In the genomic region with DNA sequence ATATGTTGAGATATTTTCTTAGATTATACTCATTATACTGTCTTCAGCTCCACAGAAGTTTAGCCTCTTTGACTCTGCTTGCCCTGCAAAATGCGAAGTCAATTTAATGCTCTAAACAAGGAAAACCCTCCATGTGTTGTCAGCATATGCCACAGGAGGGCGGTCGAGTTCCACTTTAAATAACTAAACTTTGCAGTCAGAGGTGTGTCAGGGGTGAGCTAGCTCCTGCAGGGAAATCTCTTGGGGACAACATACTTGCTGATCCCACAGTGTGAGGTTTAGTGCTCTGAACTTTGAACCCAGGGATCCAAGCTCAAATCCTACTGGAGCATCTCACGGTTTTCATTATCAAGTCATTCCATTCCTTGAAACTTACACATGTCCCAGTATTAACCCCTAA, we compare ENCODE assay signal across 11 mouse cellular contexts. TPM values are rescaled to one million over a fixed set of nuclear protein-coding genes. Genes with fewer than 3 reads are reported as not detected.
A peak's percentile ranks its signal among the peaks of the same experiment; 100 is the strongest.
DNase-seq lines count a peak whose midpoint lies in the region; ATAC-seq and TF ChIP-seq lines count a peak whose summit lies in the region.
"Not testable (repeated sequence)": the region's sequence is repeated elsewhere in the genome, so short reads cannot be mapped to it uniquely, and the experiment has no call there.
"Had no signal": no experiment of that assay in that cellular context is flagged by ENCODE, and none has a peak within 500 bp of the region (broad histone marks: within the 10 kb centered on the region; RNA-seq: fewer than 3 reads in every experiment).

No protein-coding gene starts in this region.

- H3K4me2 ChIP-seq in embryonic facial prominence, embryonic 11.5 days (ENCODE audit: low read depth, low read length); forebrain, embryonic 15.5 days (replicated peaks); intestine, embryonic 15.5 days (replicated peaks); limb, embryonic 14.5 days (replicated peaks; ENCODE audit: low read depth, low read length, severe bottlenecking); lung, embryonic 16.5 days (ENCODE audit: low read depth, low read length); midbrain, embryonic 16.5 days (ENCODE audit: low read length); stomach, embryonic 15.5 days: not testable (repeated sequence)

- peak; percentile 77 for ATAC-seq in embryonic facial prominence, embryonic 11.5 days (replicated peaks; ENCODE audit: insufficient number of reproducible peaks, low FRiP score, low TSS enrichment, low read depth)
- ATAC-seq in forebrain, embryonic 15.5 days (replicated peaks), result peak; percentile 78
- ATAC-seq in hematopoietic stem cell, adult 5-6 weeks (replicated peaks in 1 of 2; ENCODE audit: insufficient read depth in 1 of 2, low FRiP score in 2 of 2, low TSS enrichment in 1 of 2, low read depth in 1 of 2, poor library complexity in 2 of 2, severe bottlenecking in 2 of 2), result peak; percentile 90 to 97
- ATAC-seq in intestine, embryonic 15.5 days, result peak; percentile 87
- ATAC-seq in limb, embryonic 14.5 days (ENCODE audit: low FRiP score, low read depth), result peak; percentile 78
- peak; percentile 79 for ATAC-seq in lung, embryonic 16.5 days (ENCODE audit: low read depth)
- peak; percentile 77 for ATAC-seq in midbrain, embryonic 16.5 days
- peak; percentile 58 for ATAC-seq in stomach, embryonic 15.5 days (ENCODE audit: insufficient read depth, low FRiP score, low read depth)

- not testable (repeated sequence) for TF ChIP-seq POLR2A in limb, embryonic 14.5 days (IDR thresholded peaks at IDR 0.05; ENCODE audit: borderline replicate concordance, extremely low read depth, insufficient read depth, insufficient read length)

- not testable (repeated sequence) for H3K9me3 ChIP-seq in embryonic facial prominence, embryonic 11.5 days (replicated peaks; ENCODE audit: control insufficient read depth, low read length); forebrain, embryonic 15.5 days; intestine, embryonic 15.5 days; limb, embryonic 14.5 days (ENCODE audit: control insufficient read depth, low read length); lung, embryonic 16.5 days (ENCODE audit: control insufficient read depth, low read length); midbrain, embryonic 16.5 days (replicated peaks; ENCODE audit: control insufficient read depth, low read length, poor library complexity, severe bottlenecking); stomach, embryonic 15.5 days

- H3K4me3 ChIP-seq in embryonic facial prominence, embryonic 11.5 days (ENCODE audit: low read depth, low read length); forebrain, embryonic 15.5 days; intestine, embryonic 15.5 days (replicated peaks); limb, embryonic 14.5 days (replicated peaks; ENCODE audit: low read length); lung, embryonic 16.5 days (ENCODE audit: low read length); midbrain, embryonic 16.5 days (ENCODE audit: low read depth, low read length); stomach, embryonic 15.5 days (replicated peaks): not testable (repeated sequence)

- WGBS in embryonic facial prominence, embryonic 11.5 days, result no CpG with 5 or more reads among the region's 4 CpGs
- WGBS in forebrain, embryonic 15.5 days, result no CpG with 5 or more reads among the region's 4 CpGs
- no CpG with 5 or more reads among the region's 4 CpGs for WGBS in intestine, embryonic 15.5 days
- no CpG with 5 or more reads among the region's 4 CpGs for WGBS in limb, embryonic 14.5 days
- no CpG with 5 or more reads among the region's 4 CpGs for WGBS in lung, embryonic 16.5 days
- no CpG with 5 or more reads among the region's 4 CpGs for WGBS in midbrain, embryonic 16.5 days
- no CpG with 5 or more reads among the region's 4 CpGs for whole genome bisulfite sequencing in stomach, embryonic 15.5 days

- H3K27ac ChIP-seq in embryonic facial prominence, embryonic 11.5 days (replicated peaks; ENCODE audit: low read depth, low read length); forebrain, embryonic 15.5 days (replicated peaks); intestine, embryonic 15.5 days; limb, embryonic 14.5 days (replicated peaks; ENCODE audit: low read depth, low read length); lung, embryonic 16.5 days (ENCODE audit: low read length); midbrain, embryonic 16.5 days (ENCODE audit: low read length); stomach, embryonic 15.5 days: not testable (repeated sequence)

- H3K4me1 ChIP-seq in embryonic facial prominence, embryonic 11.5 days (ENCODE audit: control insufficient read depth, insufficient read depth, low read length); forebrain, embryonic 15.5 days; intestine, embryonic 15.5 days (replicated peaks); limb, embryonic 14.5 days (ENCODE audit: control insufficient read depth, insufficient read depth, low read length); lung, embryonic 16.5 days (replicated peaks; ENCODE audit: control insufficient read depth, insufficient read depth, low read length); midbrain, embryonic 16.5 days (ENCODE audit: control insufficient read depth, insufficient read depth, low read length); stomach, embryonic 15.5 days: not testable (repeated sequence)

- H3K36me3 ChIP-seq in embryonic facial prominence, embryonic 11.5 days (replicated peaks; ENCODE audit: control insufficient read depth, insufficient read depth, low read depth, low read length); forebrain, embryonic 15.5 days; intestine, embryonic 15.5 days; limb, embryonic 14.5 days (ENCODE audit: control insufficient read depth, insufficient read depth, low read length); lung, embryonic 16.5 days (ENCODE audit: control insufficient read depth, insufficient read depth, low read length); midbrain, embryonic 16.5 days (ENCODE audit: control insufficient read depth, insufficient read depth, low read length); stomach, embryonic 15.5 days: not testable (repeated sequence)

- DNase-seq in embryonic facial prominence, embryonic 11.5 days (ENCODE audit: low spot score); limb, embryonic 14.5 days (ENCODE audit: low spot score): not testable (repeated sequence)

- not testable (repeated sequence) for H3K9ac ChIP-seq in embryonic facial prominence, embryonic 11.5 days (replicated peaks; ENCODE audit: low read length); forebrain, embryonic 15.5 days (replicated peaks); intestine, embryonic 15.5 days; limb, embryonic 14.5 days (ENCODE audit: low read depth, low read length, severe bottlenecking); lung, embryonic 16.5 days (ENCODE audit: low read length); midbrain, embryonic 16.5 days (ENCODE audit: low read depth, low read length); stomach, embryonic 15.5 days

- not testable (repeated sequence) for H3K27me3 ChIP-seq in embryonic facial prominence, embryonic 11.5 days (ENCODE audit: control insufficient read depth, insufficient read depth, low read length); forebrain, embryonic 15.5 days; intestine, embryonic 15.5 days (replicated peaks); limb, embryonic 14.5 days (ENCODE audit: control insufficient read depth, insufficient read depth, low read length); lung, embryonic 16.5 days (ENCODE audit: control insufficient read depth, insufficient read depth, low read depth, low read length); midbrain, embryonic 16.5 days (ENCODE audit: control insufficient read depth, insufficient read depth, low read depth, low read length); stomach, embryonic 15.5 days (replicated peaks)

RNA-seq across cellular contexts. Expression of gene Hist1h2br, which starts 7.0 kb away (rescaled TPM):
- polyA plus RNA-seq in embryonic facial prominence, embryonic 11.5 days (2014; fragmentation: Nextera tagmentation; extraction: Ambion mirVana), result 23.1 and 25.1 TPM in 2 replicates
- 11.5 and 15.4 TPM in 2 replicates for polyA plus RNA-seq in forebrain, embryonic 15.5 days (2015; fragmentation: Nextera tagmentation; extraction: Ambion mirVana)
- total RNA-seq in hematopoietic stem cell, adult 5-6 weeks (2017), result 126 and 348 TPM in 2 replicates
- 15.0 and 16.4 TPM in 2 replicates for polyA plus RNA-seq in intestine, embryonic 15.5 days (2015; fragmentation: Nextera tagmentation; extraction: Ambion mirVana)
- polyA plus RNA-seq in limb, embryonic 14.5 days (2012; rRNA removed), result 7.1 and 24.1 TPM in 2 replicates
- 19.2 and 25.2 TPM in 2 replicates for polyA plus RNA-seq in limb, embryonic 14.5 days (2014; fragmentation: Nextera tagmentation; extraction: Ambion mirVana)
- 26.3 and 29.0 TPM in 2 replicates for polyA plus RNA-seq in lung, embryonic 16.5 days (2015; fragmentation: Nextera tagmentation; extraction: Ambion mirVana)
- 2.9 and 3.5 TPM in 2 replicates for polyA plus RNA-seq in midbrain, embryonic 16.5 days (2015; fragmentation: Nextera tagmentation; extraction: Ambion mirVana)
- polyA plus RNA-seq in stomach, embryonic 15.5 days (2015; fragmentation: Nextera tagmentation; extraction: Ambion mirVana), result 19.8 and 19.9 TPM in 2 replicates

RNA-seq across cellular contexts. Expression of gene Hist1h2ap, which starts 7.2 kb away (rescaled TPM):
- polyA plus RNA-seq in embryonic facial prominence, embryonic 11.5 days (2014; fragmentation: Nextera tagmentation; extraction: Ambion mirVana), result 5,875 and 5,942 TPM in 2 replicates
- polyA plus RNA-seq in forebrain, embryonic 15.5 days (2015; fragmentation: Nextera tagmentation; extraction: Ambion mirVana), result 1,855 and 2,360 TPM in 2 replicates
- total RNA-seq in hematopoietic stem cell, adult 5-6 weeks (2017), result 2,322 and 2,497 TPM in 2 replicates
- 2,704 and 3,243 TPM in 2 replicates for polyA plus RNA-seq in intestine, embryonic 15.5 days (2015; fragmentation: Nextera tagmentation; extraction: Ambion mirVana)
- polyA plus RNA-seq in limb, embryonic 14.5 days (2012; rRNA removed), result 60.6 and 133 TPM in 2 replicates
- polyA plus RNA-seq in limb, embryonic 14.5 days (2014; fragmentation: Nextera tagmentation; extraction: Ambion mirVana), result 3,378 and 3,605 TPM in 2 replicates
- polyA plus RNA-seq in lung, embryonic 16.5 days (2015; fragmentation: Nextera tagmentation; extraction: Ambion mirVana), result 3,144 and 3,910 TPM in 2 replicates
- 276 and 359 TPM in 2 replicates for polyA plus RNA-seq in midbrain, embryonic 16.5 days (2015; fragmentation: Nextera tagmentation; extraction: Ambion mirVana)
- polyA plus RNA-seq in stomach, embryonic 15.5 days (2015; fragmentation: Nextera tagmentation; extraction: Ambion mirVana), result 2,912 and 3,763 TPM in 2 replicates

RNA-seq across cellular contexts. Expression of gene Hist1h4n, which starts 8.5 kb away (rescaled TPM):
- polyA plus RNA-seq in embryonic facial prominence, embryonic 11.5 days (2014; fragmentation: Nextera tagmentation; extraction: Ambion mirVana), result 13.9 and 16.6 TPM in 2 replicates
- polyA plus RNA-seq in forebrain, embryonic 15.5 days (2015; fragmentation: Nextera tagmentation; extraction: Ambion mirVana), result 6.1 and 9.4 TPM in 2 replicates
- 608 and 1,167 TPM in 2 replicates for total RNA-seq in hematopoietic stem cell, adult 5-6 weeks (2017)
- polyA plus RNA-seq in intestine, embryonic 15.5 days (2015; fragmentation: Nextera tagmentation; extraction: Ambion mirVana), result 12.0 and 15.9 TPM in 2 replicates
- polyA plus RNA-seq in limb, embryonic 14.5 days (2012; rRNA removed), result 30.3 and 31.8 TPM in 2 replicates
- 15.6 and 21.5 TPM in 2 replicates for polyA plus RNA-seq in limb, embryonic 14.5 days (2014; fragmentation: Nextera tagmentation; extraction: Ambion mirVana)
- polyA plus RNA-seq in lung, embryonic 16.5 days (2015; fragmentation: Nextera tagmentation; extraction: Ambion mirVana), result 19.0 and 22.4 TPM in 2 replicates
- polyA plus RNA-seq in midbrain, embryonic 16.5 days (2015; fragmentation: Nextera tagmentation; extraction: Ambion mirVana), result 2.6 and 2.8 TPM in 2 replicates
- polyA plus RNA-seq in stomach, embryonic 15.5 days (2015; fragmentation: Nextera tagmentation; extraction: Ambion mirVana), result 14.0 and 15.4 TPM in 2 replicates

RNA-seq across cellular contexts. Expression of gene Hist1h4m, which starts 29.0 kb away (rescaled TPM):
- not detected in 2 replicates for polyA plus RNA-seq in embryonic facial prominence, embryonic 11.5 days (2014; fragmentation: Nextera tagmentation; extraction: Ambion mirVana)
- not detected in 2 replicates for polyA plus RNA-seq in forebrain, embryonic 15.5 days (2015; fragmentation: Nextera tagmentation; extraction: Ambion mirVana)
- total RNA-seq in hematopoietic stem cell, adult 5-6 weeks (2017), result 1,005 and 2,128 TPM in 2 replicates
- not detected in 2 replicates for polyA plus RNA-seq in intestine, embryonic 15.5 days (2015; fragmentation: Nextera tagmentation; extraction: Ambion mirVana)
- polyA plus RNA-seq in limb, embryonic 14.5 days (2012; rRNA removed), result not detected in 2 replicates
- polyA plus RNA-seq in limb, embryonic 14.5 days (2014; fragmentation: Nextera tagmentation; extraction: Ambion mirVana), result not detected in 2 replicates
- not detected in 2 replicates for polyA plus RNA-seq in lung, embryonic 16.5 days (2015; fragmentation: Nextera tagmentation; extraction: Ambion mirVana)
- polyA plus RNA-seq in midbrain, embryonic 16.5 days (2015; fragmentation: Nextera tagmentation; extraction: Ambion mirVana), result 3.7 TPM in 1 of 2 replicates, not detected in the other
- 0.68 TPM in 1 of 2 replicates, not detected in the other for polyA plus RNA-seq in stomach, embryonic 15.5 days (2015; fragmentation: Nextera tagmentation; extraction: Ambion mirVana)
- polyA plus RNA-seq: C2C12; heart, embryonic 10.5 days had no signal

RNA-seq across cellular contexts. Expression of gene Hist1h2ao, which starts 30.2 kb away (rescaled TPM):
- 2.8 TPM in 1 of 2 replicates, not detected in the other for polyA plus RNA-seq in embryonic facial prominence, embryonic 11.5 days (2014; fragmentation: Nextera tagmentation; extraction: Ambion mirVana)
- 1.8 TPM in 1 of 2 replicates, not detected in the other for polyA plus RNA-seq in forebrain, embryonic 15.5 days (2015; fragmentation: Nextera tagmentation; extraction: Ambion mirVana)
- not detected in 2 replicates for total RNA-seq in hematopoietic stem cell, adult 5-6 weeks (2017)
- polyA plus RNA-seq in intestine, embryonic 15.5 days (2015; fragmentation: Nextera tagmentation; extraction: Ambion mirVana), result 1.7 TPM in 1 of 2 replicates, not detected in the other
- polyA plus RNA-seq in limb, embryonic 14.5 days (2012; rRNA removed), result not detected in 2 replicates
- polyA plus RNA-seq in limb, embryonic 14.5 days (2014; fragmentation: Nextera tagmentation; extraction: Ambion mirVana), result 2.1 TPM in 1 of 2 replicates, not detected in the other
- 3.4 TPM in 1 of 2 replicates, not detected in the other for polyA plus RNA-seq in lung, embryonic 16.5 days (2015; fragmentation: Nextera tagmentation; extraction: Ambion mirVana)
- polyA plus RNA-seq in midbrain, embryonic 16.5 days (2015; fragmentation: Nextera tagmentation; extraction: Ambion mirVana), result not detected in 2 replicates
- polyA plus RNA-seq in stomach, embryonic 15.5 days (2015; fragmentation: Nextera tagmentation; extraction: Ambion mirVana), result 1.7 TPM in 1 of 2 replicates, not detected in the other
- total RNA-seq: MEL had no signal
- polyA plus RNA-seq: C2C12; heart, embryonic 10.5 days had no signal
